Mouse (Mus musculus) heart, embryonic 14.5 days (tissue): Measurements from ENCODE around the gene 4930535I16Rik. TPM values are rescaled to one million over a fixed set of nuclear protein-coding genes. Genes with fewer than 3 reads are reported as not detected.

Experiments used
- polyA plus RNA-seq: library from polyadenylated mRNA; unstranded; fragments of >200 nt; fragmentation: Nextera tagmentation; extraction: Ambion mirVana; gene quantifications from 2 replicates; pipeline ENCODE4 v1.2.1, GENCODE M21; 2014

The 4930535I16Rik gene
- polyA plus RNA-seq, 1 experiment from 2014 or later = not detected

Other genes starting within 250 kb of the 4930535I16Rik start
- 98.0 and 107 TPM in 2 replicates for gene Macf1, start 233.7 kb downstream of the 4930535I16Rik start, polyA plus RNA-seq
- gene Ndufs5, start 199.8 kb downstream of the 4930535I16Rik start, polyA plus RNA-seq = 602 and 648 TPM in 2 replicates
- 57.3 and 58.2 TPM in 2 replicates for gene Akirin1, start 167.7 kb downstream of the 4930535I16Rik start, polyA plus RNA-seq
- gene Rhbdl2, start 130.1 kb downstream of the 4930535I16Rik start, polyA plus RNA-seq = 1.6 and 2.4 TPM in 2 replicates
- not detected in 2 replicates for gene 4933427I04Rik, start 58.3 kb downstream of the 4930535I16Rik start, polyA plus RNA-seq
- 57.1 and 58.5 TPM in 2 replicates for gene Mycbp, start 13.2 kb downstream of the 4930535I16Rik start, polyA plus RNA-seq
- gene Rragc, start 576 bp downstream of the 4930535I16Rik start, polyA plus RNA-seq = 45.0 and 48.6 TPM in 2 replicates